Mouse (Mus musculus) stomach, embryonic 16.5 days (tissue): ENCODE data around the gene Map3k5. TPM values are rescaled to one million over a fixed set of nuclear protein-coding genes. Genes with fewer than 3 reads are reported as not detected.

ENCODE experiments used
- ATAC-seq: fragments of 200-750 bp; cut with Nextera tagmentation; 2 replicates; pipeline ENCODE4 v1.8.0; 2017; ENCODE audit warnings: moderate number of reproducible peaks, moderate TSS enrichment; ENCODE audit not compliant: insufficient read depth, low FRiP score
- H3K27ac ChIP-seq: fragments of 300-500 bp; sonication (generic); 2 replicates; pipeline ENCODE4 v1.5.1; 2014; ENCODE audit warnings: low read length
- H3K27me3 ChIP-seq: fragments of 300-500 bp; sonication (generic); 2 replicates; pipeline ENCODE4 v1.6.1; 2014; ENCODE audit warnings: low read length, control low read depth, mixed read lengths; ENCODE audit not compliant: control insufficient read depth, insufficient read depth
- H3K36me3 ChIP-seq: fragments of 300-500 bp; sonication (generic); 2 replicates; pipeline ENCODE4 v1.6.1; 2014; ENCODE audit warnings: low read length; ENCODE audit not compliant: control insufficient read depth, insufficient read depth
- H3K4me1 ChIP-seq: fragments of 300-500 bp; sonication (generic); 2 replicates; pipeline ENCODE4 v1.6.1; 2014; ENCODE audit warnings: low read length, control low read depth, mixed read lengths; ENCODE audit not compliant: control insufficient read depth, insufficient read depth
- H3K4me2 ChIP-seq: fragments of 300-500 bp; sonication (generic); 2 replicates; pipeline ENCODE4 v1.6.1; 2014; ENCODE audit warnings: low read depth, low read length, mixed read lengths
- H3K4me3 ChIP-seq: fragments of 300-500 bp; sonication (generic); replicated peaks from 2 replicates; pipeline ENCODE4 v1.5.1; 2014; ENCODE audit warnings: mild to moderate bottlenecking, low read length
- H3K9ac ChIP-seq: fragments of 300-500 bp; sonication (generic); 2 replicates; pipeline ENCODE4 v1.6.1; 2014; ENCODE audit warnings: low read length
- H3K9me3 ChIP-seq: fragments of 300-500 bp; sonication (generic); replicated peaks from 2 replicates; pipeline ENCODE4 v1.6.1; 2016; ENCODE audit warnings: low read length, control low read depth; ENCODE audit not compliant: control insufficient read depth
- WGBS: fragments of 180-500 bp; shearing (Covaris S2); extraction: QIAGEN DNeasy Blood & Tissue Kit; methylation state at CpG from one replicate; pipeline ENCODE4 v1.1.7; 2014; 5-methylcytosine and 5-hydroxymethylcytosine counted together
- polyA plus RNA-seq: library from polyadenylated mRNA; unstranded; fragments of >200 nt; fragmentation: Nextera tagmentation; extraction: Ambion mirVana; gene quantifications from 2 replicates; pipeline ENCODE4 v1.2.1, GENCODE M21; 2015

Map3k5 gene
- polyA plus RNA-seq, 1 experiment from 2014 or later: 2.7 TPM

GRCm38 (mm10) chr10:20040116-20040515 is 105.8 kb downstream of the Map3k5 start:
- 51% methylated on average over 7 of the region's 7 CpGs for WGBS
- ATAC-seq: no peak

GRCm38 (mm10) chr10:20040677-20041076 is 106.4 kb downstream of the Map3k5 start:
- Histone ChIP-seq H3K4me1 (peaks cover 2% of the 10 kb centered on the region; the same call in 1 of the 2 replicates), H3K27ac (no peak overlapping the region), H3K36me3 (no peaks in the 10 kb centered on the region), H3K9ac (no peak overlapping the region), H3K9me3 (no peaks in the 10 kb centered on the region), H3K4me3 (no peak overlapping the region), H3K4me2 (no peak overlapping the region), H3K27me3 (no peaks in the 10 kb centered on the region)
- WGBS: 68% methylated on average over 4 of the region's 4 CpGs
- ATAC-seq: no peak

More at GRCm38 (mm10) chr10:20040116-20040515, 105.8 kb downstream of the Map3k5 start:
- Histone ChIP-seq H3K4me1 (no peaks in the 10 kb centered on the region), H3K36me3 (no peaks in the 10 kb centered on the region), H3K9ac (no peak overlapping the region), H3K27me3 (no peaks in the 10 kb centered on the region), H3K9me3 (no peaks in the 10 kb centered on the region), H3K4me2 (no peak overlapping the region), H3K27ac (no peak overlapping the region), H3K4me3 (no peak overlapping the region)

- Histone ChIP-seq H3K4me3 (no peak overlapping the region), H3K36me3 (no peaks in the 10 kb centered on the region), H3K4me1 (peaks cover 6% of the 10 kb centered on the region; the same call in 1 of the 2 replicates), H3K4me2 (no peak overlapping the region), H3K9ac (no peak overlapping the region), H3K9me3 (no peaks in the 10 kb centered on the region), H3K27ac (no peak overlapping the region), H3K27me3 (no peaks in the 10 kb centered on the region)
- WGBS: 90% methylated on average over 8 of the region's 8 CpGs
- ATAC-seq: no peak
Measured at GRCm38 (mm10) chr10:20042081-20042480, 107.8 kb downstream of the Map3k5 start.

GRCm38 (mm10) chr10:20044051-20044450 is 109.8 kb downstream of the Map3k5 start:
- 93% methylated on average over 2 of the region's 2 CpGs for WGBS
- H3K27me3 ChIP-seq: no peaks in the 10 kb centered on the region
- no peak overlapping the region for H3K4me2 ChIP-seq
- H3K9me3 ChIP-seq: no peaks in the 10 kb centered on the region
- H3K4me1 ChIP-seq: peaks cover 6% of the 10 kb centered on the region; the same call in 1 of the 2 replicates
- no peak overlapping the region for H3K4me3 ChIP-seq
- no peak for ATAC-seq
- H3K36me3 ChIP-seq: no peaks in the 10 kb centered on the region
- H3K9ac ChIP-seq: no peak overlapping the region
- no peak overlapping the region for H3K27ac ChIP-seq

- Histone ChIP-seq H3K36me3 (no peaks in the 10 kb centered on the region), H3K4me3 (no peak overlapping the region), H3K27ac (peak overlapping the region; percentile 72), H3K4me2 (no peak overlapping the region), H3K9ac (no peak overlapping the region), H3K4me1 (peaks cover 6% of the 10 kb centered on the region; the same call in 1 of the 2 replicates), H3K9me3 (no peaks in the 10 kb centered on the region), H3K27me3 (no peaks in the 10 kb centered on the region)
- ATAC-seq: peak; percentile 82; the same call in 1 of the 2 replicates
- 25% methylated on average over 4 of the region's 4 CpGs for WGBS
Measured at GRCm38 (mm10) chr10:20045733-20046495, 111.6 kb downstream of the Map3k5 start.

- no peak for ATAC-seq
- Histone ChIP-seq H3K27ac (no peak overlapping the region), H3K9ac (no peak overlapping the region), H3K36me3 (0 out of 2 replicates have a peak, but pooled peaks cover 3% of the 10 kb centered on the region), H3K27me3 (no peaks in the 10 kb centered on the region), H3K4me3 (no peak overlapping the region), H3K4me2 (no peak overlapping the region), H3K4me1 (no peaks in the 10 kb centered on the region), H3K9me3 (no peaks in the 10 kb centered on the region)
- 87% methylated on average over 14 of the region's 14 CpGs for WGBS
Measured at GRCm38 (mm10) chr10:20056859-20057644, 122.8 kb downstream of the Map3k5 start.

- no peak overlapping the region for H3K4me3 ChIP-seq
- H3K27ac ChIP-seq: no peak overlapping the region
- H3K36me3 ChIP-seq: 0 out of 2 replicates have a peak, but pooled peaks cover 3% of the 10 kb centered on the region
- no peak overlapping the region for H3K9ac ChIP-seq
- no peaks in the 10 kb centered on the region for H3K27me3 ChIP-seq
- H3K9me3 ChIP-seq: no peaks in the 10 kb centered on the region
- no peak for ATAC-seq
- no peak overlapping the region for H3K4me2 ChIP-seq
- H3K4me1 ChIP-seq: no peaks in the 10 kb centered on the region
- 84% methylated on average over 10 of the region's 10 CpGs for WGBS
Measured at GRCm38 (mm10) chr10:20058031-20058430, 123.8 kb downstream of the Map3k5 start.

- WGBS: 62% methylated on average over 10 of the region's 10 CpGs
Measured at GRCm38 (mm10) chr10:20058841-20059240, 124.6 kb downstream of the Map3k5 start.

More at GRCm38 (mm10) chr10:20058841-20059240, 124.6 kb downstream of the Map3k5 start:
- H3K36me3 ChIP-seq: 0 out of 2 replicates have a peak, but pooled peaks cover 3% of the 10 kb centered on the region
- H3K9me3 ChIP-seq: no peaks in the 10 kb centered on the region
- no peaks in the 10 kb centered on the region for H3K4me1 ChIP-seq
- no peak for ATAC-seq
- no peaks in the 10 kb centered on the region for H3K27me3 ChIP-seq
- no peak overlapping the region for H3K9ac ChIP-seq
- no peak overlapping the region for H3K4me3 ChIP-seq
- H3K4me2 ChIP-seq: no peak overlapping the region
- H3K27ac ChIP-seq: no peak overlapping the region
